Mouse (Mus musculus): ENCODE data around the gene Tuba3b.

Gene Tuba3b

GRCm38 (mm10) chr6:145615666-145616210, at the start of gene Tuba3b:
TSS of gene Tuba3b (plus strand) at chr6:145615757.
- no peak for DNase-seq (ENCODE audit: low spot score in 2 of 2)

- DNase-seq (ENCODE audit: low spot score in 2 of 2), result no peak
These were observed 48.3 kb upstream of the Tuba3b start for GRCm38 (mm10) chr6:145567296-145567695.

GRCm38 (mm10) chr6:145567832-145568231, 47.7 kb upstream of the Tuba3b start:
- DNase-seq (ENCODE audit: low spot score in 2 of 2), result no peak

DNA sequence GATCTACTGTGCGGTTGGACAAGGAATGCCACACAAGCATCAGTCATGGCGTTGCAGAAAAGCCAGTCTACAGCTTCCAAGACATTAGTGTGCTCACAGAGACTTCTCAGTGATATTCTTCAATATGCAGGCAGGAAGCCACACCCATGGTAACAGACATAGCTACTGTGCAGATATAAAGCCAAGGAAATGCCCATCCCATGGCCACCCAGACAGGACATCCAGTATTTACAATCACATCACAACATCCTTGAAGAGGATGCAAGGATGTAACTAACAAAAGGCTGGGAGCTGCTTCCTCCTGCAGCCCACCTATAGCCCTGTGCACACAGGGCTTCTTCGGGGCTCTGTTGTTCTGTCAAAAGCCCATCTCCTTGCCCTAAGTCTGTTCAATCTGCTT, 46.9 kb upstream of the Tuba3b start:
- no peak for DNase-seq (ENCODE audit: low spot score in 2 of 2)

DNA sequence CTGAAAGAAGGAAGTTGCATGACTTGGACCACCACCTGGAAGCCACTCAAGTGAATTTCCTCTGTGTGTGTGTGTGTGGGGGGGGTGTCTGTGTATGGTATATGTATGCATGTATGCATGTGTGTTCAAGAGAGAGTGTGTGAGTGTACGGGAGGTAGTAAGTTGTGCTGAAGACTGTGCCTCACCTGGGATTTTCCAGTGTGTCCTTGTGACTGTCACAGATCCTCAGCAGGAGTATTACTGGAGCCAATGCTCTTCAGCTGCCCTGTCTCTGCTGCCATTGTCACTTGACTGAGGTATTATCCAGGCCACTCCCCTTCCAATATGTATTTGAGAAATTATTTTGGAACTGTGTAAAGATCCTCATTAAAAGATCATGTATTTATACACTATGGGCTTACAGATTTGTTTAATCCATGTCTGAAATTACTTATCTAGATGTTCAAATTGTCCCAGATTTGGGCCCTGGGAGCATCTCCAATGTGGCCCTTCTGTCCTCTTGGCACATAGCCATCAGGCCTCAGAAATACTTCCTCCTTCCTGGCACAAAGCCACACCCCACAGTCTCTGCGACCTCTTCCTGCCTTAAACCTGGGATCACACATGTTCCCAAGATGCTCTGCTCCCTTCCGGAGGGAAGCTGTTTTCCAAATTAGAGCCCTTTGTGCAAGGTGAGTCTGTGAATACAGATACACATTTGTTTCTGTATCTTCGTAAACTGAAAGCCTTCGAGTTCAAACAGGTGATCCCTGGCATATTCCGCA, 42.1 kb upstream of the Tuba3b start:
- no peak for DNase-seq (ENCODE audit: low spot score in 2 of 2)

- no peak for DNase-seq (ENCODE audit: low spot score in 2 of 2)
These were observed 38.8 kb upstream of the Tuba3b start for GRCm38 (mm10) chr6:145576762-145577161.

DNA sequence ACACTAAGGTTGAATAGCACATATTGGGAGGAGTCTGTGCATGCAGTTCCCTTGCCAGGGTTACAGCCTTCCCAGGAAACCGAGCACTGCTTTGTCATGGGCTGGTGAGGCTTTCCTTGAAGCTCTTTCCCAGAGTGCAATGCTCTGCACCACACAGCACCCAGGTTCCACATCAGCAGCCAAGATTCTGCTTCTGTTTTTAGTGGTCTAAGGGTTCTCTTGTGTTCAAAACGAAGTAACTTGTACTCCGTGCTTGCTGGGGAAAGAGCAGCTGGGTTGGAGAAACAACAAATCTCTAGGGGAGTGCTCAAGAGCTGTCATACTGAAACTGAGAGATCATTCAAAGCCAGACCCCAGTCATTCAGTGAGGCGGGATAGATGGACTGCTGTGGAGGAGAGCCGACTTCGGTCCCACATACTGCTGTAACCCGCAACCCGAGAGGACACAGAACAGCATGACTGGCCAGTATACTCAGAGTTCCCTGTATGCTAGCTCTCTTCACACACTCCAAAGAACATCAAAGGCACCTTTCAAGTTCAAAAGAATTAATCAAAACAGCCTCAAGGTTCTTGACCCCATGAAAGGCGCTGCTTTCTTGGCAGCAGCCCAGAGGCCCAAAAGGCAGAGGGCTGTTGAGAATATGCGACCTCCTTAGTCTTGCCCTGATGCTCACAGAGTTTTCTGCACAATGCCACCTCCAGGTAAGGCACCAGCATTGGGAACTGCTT, 36.9 kb upstream of the Tuba3b start:
- DNase-seq (ENCODE audit: low spot score in 2 of 2), result no peak

DNA sequence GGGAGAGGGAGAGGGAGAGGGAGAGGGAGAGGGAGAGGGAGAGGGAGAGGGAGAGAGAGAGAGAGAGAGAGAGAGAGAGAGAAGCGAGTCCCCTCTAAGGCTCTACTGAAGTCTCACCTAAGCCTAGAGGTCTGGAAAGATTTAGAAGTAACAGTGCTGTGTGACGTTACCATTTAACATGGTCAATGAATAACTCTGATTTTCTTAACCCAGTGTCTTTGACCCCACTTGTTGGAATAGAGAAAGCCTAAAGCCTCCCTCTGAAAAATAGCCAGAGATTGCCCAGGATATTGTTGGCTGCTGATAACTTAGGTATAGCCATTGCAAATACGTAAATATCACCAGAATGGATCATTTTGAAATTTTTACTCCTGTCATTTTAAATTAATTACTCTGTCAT, 35.8 kb upstream of the Tuba3b start:
- DNase-seq (ENCODE audit: low spot score in 2 of 2), result no peak

GRCm38 (mm10) chr6:145581366-145582170, 34.0 kb upstream of the Tuba3b start:
- DNase-seq (ENCODE audit: low spot score in 2 of 2), result no peak

DNA sequence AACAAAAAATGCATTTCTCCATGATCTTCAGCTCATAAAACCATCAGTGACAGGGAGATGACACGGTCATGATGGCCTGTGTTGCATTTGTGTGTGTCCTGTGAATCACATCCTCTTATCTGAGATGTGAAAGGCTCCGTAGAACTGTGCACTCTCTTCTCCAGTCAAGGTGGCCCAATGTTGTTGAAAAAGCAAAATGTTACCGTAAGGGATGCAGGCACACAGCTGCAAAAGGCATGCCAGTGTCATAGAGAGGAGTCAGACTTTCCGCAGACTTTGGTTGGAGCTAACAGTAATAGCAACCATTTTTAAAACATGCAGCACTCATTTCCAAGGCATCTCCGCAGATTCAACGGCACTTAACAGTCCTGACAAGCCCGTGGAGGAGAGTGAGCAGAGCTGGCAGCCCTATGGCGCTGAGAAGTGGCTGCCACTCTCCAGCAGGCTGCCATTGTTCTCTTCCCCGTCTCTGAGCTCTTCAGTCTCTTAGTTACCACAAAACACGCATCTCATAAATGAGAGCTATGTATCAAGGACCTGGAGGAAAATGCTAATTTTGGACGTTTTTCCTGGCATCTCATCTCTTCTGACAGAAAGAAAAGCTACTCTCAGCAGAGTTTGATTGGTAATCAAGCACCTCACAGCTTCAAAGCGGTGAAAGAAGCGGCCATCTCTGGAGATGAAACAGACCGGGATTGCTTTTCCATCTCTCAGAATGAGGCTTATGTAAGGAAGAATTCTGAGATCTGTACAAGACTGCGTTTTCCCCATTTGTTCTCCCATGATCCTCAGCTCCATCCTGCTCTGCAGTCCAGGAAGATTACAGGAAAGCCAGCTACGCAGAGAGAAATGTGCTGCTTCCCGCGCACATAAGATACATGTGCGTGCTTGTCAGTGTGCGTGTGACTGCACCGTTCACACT, 30.2 kb upstream of the Tuba3b start:
- no peak for DNase-seq (ENCODE audit: low spot score in 2 of 2)

GRCm38 (mm10) chr6:145590501-145591293, 24.9 kb upstream of the Tuba3b start:
- DNase-seq (ENCODE audit: low spot score in 2 of 2), result no peak

DNA sequence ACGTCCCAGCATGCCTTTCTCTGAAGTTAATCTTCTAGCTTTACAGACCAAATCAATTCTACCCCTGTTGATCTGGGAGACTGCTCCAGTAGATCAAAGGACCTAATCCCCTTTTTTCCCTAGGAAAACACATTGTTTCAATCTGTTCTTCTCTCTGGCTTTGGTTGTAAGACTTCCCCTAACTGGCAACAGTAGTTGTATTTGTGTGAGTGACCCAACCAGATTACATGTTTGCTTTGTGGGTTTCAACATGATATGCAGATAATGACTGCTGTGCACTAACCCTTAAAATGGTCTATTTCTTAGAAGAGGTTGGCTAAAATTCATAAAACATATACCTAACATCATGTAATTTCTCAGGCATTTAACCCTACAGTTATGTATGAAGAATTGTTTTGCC, 24.0 kb upstream of the Tuba3b start:
- DNase-seq (ENCODE audit: low spot score in 2 of 2), result no peak

GRCm38 (mm10) chr6:145592036-145592435, 23.5 kb upstream of the Tuba3b start:
- DNase-seq (ENCODE audit: low spot score in 2 of 2), result no peak

DNA sequence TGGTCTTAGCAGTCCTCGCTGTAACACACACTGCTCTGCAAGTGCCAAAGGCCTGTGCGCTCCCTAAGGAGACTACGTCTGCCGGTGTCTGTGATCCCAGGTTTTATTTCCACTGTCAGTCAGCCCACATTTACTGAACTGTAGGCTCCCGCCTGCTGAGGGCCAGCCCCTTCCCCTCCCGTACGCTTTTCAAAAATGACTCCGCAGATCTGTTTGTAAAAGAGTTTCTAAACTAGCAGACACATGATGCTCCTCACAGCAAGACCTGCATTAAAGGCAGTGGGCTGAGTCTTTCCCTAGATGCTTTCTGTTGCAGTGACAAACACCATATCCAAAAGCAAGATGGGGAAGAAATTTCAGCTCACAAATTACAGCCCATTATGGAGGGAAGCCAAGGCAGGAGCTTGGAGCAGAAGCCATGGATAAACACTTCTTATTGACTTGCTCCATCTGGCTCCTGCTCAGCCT, 23.0 kb upstream of the Tuba3b start:
- DNase-seq (ENCODE audit: low spot score in 2 of 2), result no peak

GRCm38 (mm10) chr6:145593991-145594390, 21.6 kb upstream of the Tuba3b start:
- no peak for DNase-seq (ENCODE audit: low spot score in 2 of 2)

GRCm38 (mm10) chr6:145595905-145596304, 19.7 kb upstream of the Tuba3b start:
- DNase-seq (ENCODE audit: low spot score in 2 of 2), result no peak

GRCm38 (mm10) chr6:145598794-145599555, 16.6 kb upstream of the Tuba3b start:
- no peak for DNase-seq (ENCODE audit: low spot score in 2 of 2)

DNA sequence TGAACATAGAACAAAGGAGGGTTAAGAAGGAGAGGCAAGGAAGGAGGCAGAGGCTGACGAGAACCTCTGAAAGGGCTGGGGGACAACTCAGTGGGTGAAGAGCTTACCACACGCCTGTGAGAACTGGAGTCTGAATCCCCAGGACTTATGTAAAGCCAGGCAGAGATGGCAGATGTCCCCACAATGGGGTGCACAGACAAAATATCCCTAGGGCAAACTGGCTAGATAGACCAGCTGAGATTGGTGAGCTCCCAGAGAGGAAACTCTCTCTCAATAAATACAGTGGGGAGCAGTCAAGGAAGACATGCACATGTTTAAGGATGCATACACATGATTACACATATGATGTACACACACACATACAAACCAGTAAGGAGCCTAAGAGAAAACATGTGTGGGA, 11.4 kb upstream of the Tuba3b start:
- no peak for DNase-seq (ENCODE audit: low spot score in 2 of 2)

- DNase-seq (ENCODE audit: low spot score in 2 of 2), result no peak
These were observed 10.9 kb upstream of the Tuba3b start for GRCm38 (mm10) chr6:145604648-145605047.
